ENCODE assay signal across 8 mouse cellular contexts in genomic region chr7:127345512-127346325, GRCm38 (mm10). TPM values are rescaled to one million over a fixed set of nuclear protein-coding genes. Genes with fewer than 3 reads are reported as not detected.
DNase-seq lines count a peak whose midpoint lies in the region; ATAC-seq lines count a peak whose summit lies in the region.

Gene Zfp768 (minus strand): TSS chr7:127345589.

- H3K9ac ChIP-seq in hindbrain, embryonic 11.5 days (ENCODE audit: low read depth, low read length) = peak within 1 kb of the TSS; percentile 94

- H3K4me3 ChIP-seq in hindbrain, embryonic 11.5 days (ENCODE audit: low read depth, low read length) = peak within 1 kb of the TSS; percentile 92

- H3K27ac ChIP-seq in hindbrain, embryonic 11.5 days (ENCODE audit: low read depth, low read length) = peak within 1 kb of the TSS; percentile 90

- H3K9me3 ChIP-seq in hindbrain, embryonic 11.5 days (ENCODE audit: control insufficient read depth, low read length) = no peaks in the 10 kb centered on the region

- ATAC-seq in hindbrain, embryonic 11.5 days (ENCODE audit: low FRiP score) = peak; percentile 94

- DNase-seq in MN1 (ENCODE audit: low spot score) = peak; percentile 92
- peak; percentile 94 for DNase-seq in cerebellum, adult 9-10 months
- DNase-seq in frontal cortex, adult 2 months (ENCODE audit: extremely low spot score in 1 of 2, low spot score in 1 of 2) = peak; percentile 54 to 83
- peak; percentile 96 for DNase-seq in hindbrain, embryonic 11.5 days (ENCODE audit: low spot score)
- DNase-seq in layer of hippocampus, postnatal 10 days (ENCODE audit: low spot score in 2 of 2) = peak; percentile 94 to 95
- DNase-seq in lung, postnatal 10 days = peak; percentile 95
- peak; percentile 94 for DNase-seq in ovary, postnatal 36 days (ENCODE audit: low spot score)
- peak; percentile 91 to 94 for DNase-seq in thymus, postnatal 36 days

- H3K4me2 ChIP-seq in hindbrain, embryonic 11.5 days (replicated peaks; ENCODE audit: low read depth, low read length) = peak within 1 kb of the TSS; percentile 61

- H3K4me1 ChIP-seq in hindbrain, embryonic 11.5 days (replicated peaks; ENCODE audit: control insufficient read depth, insufficient read depth, low read length) = peaks cover 3% of the 10 kb centered on the region; the same call in 1 of the 2 replicates

- 0 out of 2 replicates have a peak, but pooled peaks cover 2% of the 10 kb centered on the region for H3K36me3 ChIP-seq in hindbrain, embryonic 11.5 days (ENCODE audit: control insufficient read depth, insufficient read depth, low read length)

- no peaks in the 10 kb centered on the region for H3K27me3 ChIP-seq in hindbrain, embryonic 11.5 days (ENCODE audit: control insufficient read depth, insufficient read depth, low read length)

- WGBS in hindbrain, embryonic 11.5 days = under 1% methylated on average over 58 of the region's 76 CpGs

RNA-seq across cellular contexts. Expression of gene Zfp768, which starts in this region (rescaled TPM):
- polyA plus RNA-seq in frontal cortex, adult 2 months (2012; rRNA removed) = 14.8 and 16.2 TPM in 2 replicates
- 5.1 and 5.7 TPM in 2 replicates for polyA plus RNA-seq in hindbrain, embryonic 11.5 days (2014; fragmentation: Nextera tagmentation; extraction: Ambion mirVana)
- 10 to 100 TPM; 11.9 to 13.5 TPM for total RNA-seq in layer of hippocampus, postnatal 10 days (2021)

Comparison
In these comparisons a context has a peak if more than half of its experiments do, and no peak if none do; other contexts are left out.
1. Peak in every context shown above with its lines: DNase-seq, ATAC-seq, H3K4me3 ChIP-seq and H3K27ac ChIP-seq.